Mouse (Mus musculus): ENCODE measurements around the gene Ptpra.

GRCm38 (mm10) chr2:130459576-130459975, 9.5 kb downstream of the Ptpra start:
- TF ChIP-seq POLR2A (IDR thresholded peaks at IDR 0.05; ENCODE audit: insufficient read depth, low read depth, low read length) = no peak
- TF ChIP-seq CTCF (IDR thresholded peaks at IDR 0.05) = no peak
- no peak for TF ChIP-seq EP300 (IDR thresholded peaks at IDR 0.05; ENCODE audit: insufficient read depth, low read depth, low read length)
